8 mouse cellular contexts compared by ENCODE assay signal in the genomic region with DNA sequence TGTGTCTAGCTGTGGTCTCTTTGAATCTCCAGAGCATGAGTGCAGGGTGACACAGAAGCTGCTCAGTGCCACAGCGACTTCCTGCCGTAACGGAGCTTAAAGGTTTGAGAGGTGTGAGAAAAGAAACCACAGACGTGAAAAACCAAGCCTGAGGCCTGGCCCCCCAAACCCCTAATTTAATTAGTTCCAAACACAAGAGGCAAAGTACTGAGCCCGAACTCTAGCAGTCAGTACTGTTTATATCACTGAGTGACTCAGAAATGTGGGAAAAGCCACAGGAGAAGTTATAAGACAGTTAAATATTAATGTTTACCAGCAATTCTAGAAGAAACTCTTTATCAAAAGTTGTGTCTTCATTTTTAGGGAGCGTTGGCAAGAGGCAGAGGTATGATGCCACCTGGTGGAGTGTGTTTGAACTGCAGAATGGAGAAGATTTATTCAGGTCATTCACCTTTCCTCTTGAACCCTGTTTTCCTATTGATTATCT. TPM values are rescaled to one million over a fixed set of nuclear protein-coding genes. Genes with fewer than 3 reads are reported as not detected.
DNase-seq lines count a peak whose midpoint lies in the region; ATAC-seq and TF ChIP-seq lines count a peak whose summit lies in the region.

No protein-coding gene starts in this region.

- H3K9me3 ChIP-seq in kidney, embryonic 16.5 days (ENCODE audit: low read length), result no peaks in the 10 kb centered on the region
- H3K9me3 ChIP-seq in CH12.LX (replicated peaks; ENCODE audit: low read length), result no peaks in the 10 kb centered on the region
- H3K9me3 ChIP-seq in embryonic facial prominence, embryonic 11.5 days (replicated peaks; ENCODE audit: control insufficient read depth, low read length), result no peaks in the 10 kb centered on the region

- no peak overlapping the region for H3K9ac ChIP-seq in kidney, embryonic 16.5 days (replicated peaks; ENCODE audit: low read length)
- no peak overlapping the region for H3K9ac ChIP-seq in CH12.LX (ENCODE audit: insufficient read depth, low read depth)
- no peak overlapping the region for H3K9ac ChIP-seq in embryonic facial prominence, embryonic 11.5 days (replicated peaks; ENCODE audit: low read length)

- peaks cover 10% of the 10 kb centered on the region for H3K36me3 ChIP-seq in kidney, adult 2 months (ENCODE audit: control insufficient read depth, insufficient read depth, low read length)
- H3K36me3 ChIP-seq in kidney, embryonic 16.5 days (ENCODE audit: insufficient read depth, low read length), result peaks cover 69% of the 10 kb centered on the region
- peaks cover 58 to 94% of the 10 kb centered on the region in 2 experiments for H3K36me3 ChIP-seq in CH12.LX (replicated peaks in 1 of 2; ENCODE audit: control insufficient read depth in 1 of 2, insufficient read depth in 1 of 2, low read length in 1 of 2)
- H3K36me3 ChIP-seq in embryonic facial prominence, embryonic 11.5 days (replicated peaks; ENCODE audit: control insufficient read depth, insufficient read depth, low read depth, low read length), result no peaks in the 10 kb centered on the region; the same call in 1 of the 2 replicates

- in situ Hi-C loops in CH12.LX (cut with MboI; ENCODE audit: low pct_ligation_motif_present, low pct_unique_long_range_greater_than_20kb, low sequenced_read_pairs), result no loop called here

- no peak for TF ChIP-seq EP300 in CH12.LX (IDR thresholded peaks at IDR 0.05; ENCODE audit: low read length)

- no peak overlapping the region for H3K27ac ChIP-seq in kidney, adult 2 months (ENCODE audit: insufficient read depth, low read depth, low read length)
- H3K27ac ChIP-seq in kidney, embryonic 16.5 days (ENCODE audit: low read length), result no peak overlapping the region
- no peak overlapping the region for H3K27ac ChIP-seq in CH12.LX (ENCODE audit: insufficient read depth, low read depth)
- H3K27ac ChIP-seq in embryonic facial prominence, embryonic 11.5 days (replicated peaks; ENCODE audit: low read depth, low read length), result no peak overlapping the region

- H3K4me3 ChIP-seq in kidney, adult 2 months (ENCODE audit: insufficient read depth, low read depth, low read length), result no peak overlapping the region
- H3K4me3 ChIP-seq in kidney, embryonic 16.5 days (ENCODE audit: low read length), result no peak overlapping the region
- no peak overlapping the region for H3K4me3 ChIP-seq in CH12.LX (replicated peaks in 1 of 3; ENCODE audit: low read depth in 2 of 3, low read length in 2 of 3, poor library complexity in 1 of 3)
- no peak overlapping the region for H3K4me3 ChIP-seq in embryonic facial prominence, embryonic 11.5 days (ENCODE audit: low read depth, low read length)

- TF ChIP-seq CTCF in kidney, adult 2 months (conservative IDR thresholded peaks at IDR 0.05; ENCODE audit: insufficient read depth, insufficient read length, low read depth, low read length), result peak; percentile 53
- TF ChIP-seq CTCF in CH12.LX (conservative IDR thresholded peaks at IDR 0.05 in 1 of 2, IDR thresholded peaks at IDR 0.05 in 1 of 2; ENCODE audit: low read depth in 2 of 2, low read length in 2 of 2), result peak; percentile 71 to 83

- no peaks in the 10 kb centered on the region for H3K27me3 ChIP-seq in kidney, adult 2 months (replicated peaks; ENCODE audit: control insufficient read depth, insufficient read depth, low read length)
- no peaks in the 10 kb centered on the region for H3K27me3 ChIP-seq in kidney, embryonic 16.5 days (ENCODE audit: insufficient read depth, low read length)
- H3K27me3 ChIP-seq in CH12.LX (replicated peaks), result no peaks in the 10 kb centered on the region
- H3K27me3 ChIP-seq in embryonic facial prominence, embryonic 11.5 days (ENCODE audit: control insufficient read depth, insufficient read depth, low read length), result no peaks in the 10 kb centered on the region

- 69% methylated on average over 6 of the region's 6 CpGs for WGBS in kidney, adult 2 months
- WGBS in kidney, embryonic 16.5 days, result 83% methylated on average over 6 of the region's 6 CpGs
- 76% methylated on average over 6 of the region's 6 CpGs for WGBS in embryonic facial prominence, embryonic 11.5 days

- no peaks in the 10 kb centered on the region for H3K4me1 ChIP-seq in kidney, adult 2 months (ENCODE audit: control insufficient read depth, insufficient read depth, low read length)
- H3K4me1 ChIP-seq in kidney, embryonic 16.5 days (ENCODE audit: insufficient read depth, low read length), result no peaks in the 10 kb centered on the region
- no peaks in the 10 kb centered on the region for H3K4me1 ChIP-seq in CH12.LX (ENCODE audit: control insufficient read depth in 1 of 2, insufficient read depth in 2 of 2)
- H3K4me1 ChIP-seq in embryonic facial prominence, embryonic 11.5 days (ENCODE audit: control insufficient read depth, insufficient read depth, low read length), result no peaks in the 10 kb centered on the region

- dilution Hi-C loops in CH12.LX (cut with MboI; ENCODE audit: extremely low pct_ligation_motif_present, extremely low pct_unique_long_range_greater_than_20kb, low sequenced_read_pairs), result no loop called here

- DNase-seq in kidney, adult 2 months, result peak; percentile 37
- peak; percentile 38 for DNase-seq in CH12.LX (ENCODE audit: extremely low read depth)
- DNase-seq in embryonic facial prominence, embryonic 11.5 days (ENCODE audit: low spot score), result peak; percentile 55
- DNase-seq in layer of hippocampus, postnatal 25 days (ENCODE audit: extremely low spot score in 1 of 2, low spot score in 1 of 2), result peak; percentile 23 to 70
- DNase-seq in retina, postnatal 7 days (ENCODE audit: low read depth, low spot score), result peak; percentile 32
- DNase-seq in urinary bladder, postnatal 36 days (ENCODE audit: low spot score in 2 of 2), result no peak

- TF ChIP-seq RAD21 in CH12.LX (IDR thresholded peaks at IDR 0.05; ENCODE audit: low read depth, low read length), result peak; percentile 47

- no peak overlapping the region for H3K4me2 ChIP-seq in kidney, embryonic 16.5 days (replicated peaks; ENCODE audit: low read depth, low read length)
- H3K4me2 ChIP-seq in CH12.LX (ENCODE audit: insufficient read depth, low read depth, poor library complexity, severe bottlenecking), result no peak overlapping the region
- H3K4me2 ChIP-seq in embryonic facial prominence, embryonic 11.5 days (ENCODE audit: low read depth, low read length), result no peak overlapping the region

- TF ChIP-seq POLR2A in kidney, adult 2 months (IDR thresholded peaks at IDR 0.05; ENCODE audit: low read depth, low read length), result no peak
- TF ChIP-seq POLR2A in CH12.LX (IDR thresholded peaks at IDR 0.05; ENCODE audit: low read depth, low read length), result no peak

- no peaks in the 10 kb centered on the region for H3K79me2 ChIP-seq in CH12.LX (replicated peaks; ENCODE audit: control insufficient read depth, extremely low read depth, insufficient read depth, poor library complexity, severe bottlenecking)

- ATAC-seq in kidney, embryonic 16.5 days (ENCODE audit: low FRiP score, low TSS enrichment), result no peak
- peak; percentile 95 for ATAC-seq in activated CD4-positive, CD25-positive, alpha-beta regulatory T cell, adult 4 months
- no peak for ATAC-seq in embryonic facial prominence, embryonic 11.5 days (replicated peaks; ENCODE audit: insufficient number of reproducible peaks, low FRiP score, low TSS enrichment, low read depth)

TF ChIP-seq in CH12.LX, 34 proteins besides CTCF, POLR2A, EP300 and RAD21:
- TF ChIP-seq MAX (IDR thresholded peaks at IDR 0.05; ENCODE audit: low read length), result no peak
- no peak for TF ChIP-seq PAX5 (IDR thresholded peaks at IDR 0.05; ENCODE audit: low read length)
- peak; percentile 58 for TF ChIP-seq SMC3 (IDR thresholded peaks at IDR 0.05; ENCODE audit: low read depth, low read length)
- no peak for TF ChIP-seq UBTF (IDR thresholded peaks at IDR 0.05; ENCODE audit: low read depth, low read length)

RNA-seq across cellular contexts. Expression of a gene that starts 41.5 kb away (rescaled TPM):
- polyA plus RNA-seq in kidney, adult 2 months (2012; rRNA removed), result 17.7 TPM in 2 replicates
- 36.5 and 40.7 TPM in 2 replicates for polyA plus RNA-seq in kidney, embryonic 16.5 days (2015; fragmentation: Nextera tagmentation; extraction: Ambion mirVana)
- total RNA-seq in CH12.LX (2012; rRNA removed) (37.1 and 45.2 TPM in 2 replicates), CH12.LX (2014; rRNA removed) (44.0 and 45.3 TPM in 2 replicates)
- 51.6 and 64.1 TPM in 2 replicates for polyA plus RNA-seq in CH12.LX (2012; ENCODE audit: insufficient read length, low read depth)
- polyA plus RNA-seq in activated CD4-positive, CD25-positive, alpha-beta regulatory T cell, adult 4 months (2017; shearing (Covaris generic)), result 10 to 100 TPM; 37.1 to 43.7 TPM
- polyA plus RNA-seq in embryonic facial prominence, embryonic 11.5 days (2014; fragmentation: Nextera tagmentation; extraction: Ambion mirVana), result 62.2 and 69.1 TPM in 2 replicates
- total RNA-seq in layer of hippocampus, postnatal 25 days (2021), result 10 to 100 TPM; 27.5 to 29.8 TPM

RNA-seq across cellular contexts. Expression of a gene that starts 55.9 kb away (rescaled TPM):
- polyA plus RNA-seq in kidney, adult 2 months (2012; rRNA removed), result 1.3 and 1.9 TPM in 2 replicates
- polyA plus RNA-seq in kidney, embryonic 16.5 days (2015; fragmentation: Nextera tagmentation; extraction: Ambion mirVana), result 3.6 and 5.1 TPM in 2 replicates
- total RNA-seq in CH12.LX (2012; rRNA removed), result 4.6 and 5.4 TPM in 2 replicates
- 9.9 and 11.0 TPM in 2 replicates for total RNA-seq in CH12.LX (2014; rRNA removed)
- 11.2 and 12.3 TPM in 2 replicates for polyA plus RNA-seq in CH12.LX (2012; ENCODE audit: insufficient read length, low read depth)
- 1 to 10 TPM; 1.9 to 2.2 TPM for polyA plus RNA-seq in activated CD4-positive, CD25-positive, alpha-beta regulatory T cell, adult 4 months (2017; shearing (Covaris generic))
- 3.8 and 5.5 TPM in 2 replicates for polyA plus RNA-seq in embryonic facial prominence, embryonic 11.5 days (2014; fragmentation: Nextera tagmentation; extraction: Ambion mirVana)
- 10 to 100 TPM; 22.2 to 23.6 TPM for total RNA-seq in layer of hippocampus, postnatal 25 days (2021)

Comparison
In these comparisons a context has a peak if more than half of its experiments do, and no peak if none do; other contexts are left out.
1. DNase-seq: peak in kidney, adult 2 months (single experiment), CH12.LX (single experiment), embryonic facial prominence, embryonic 11.5 days (single experiment), layer of hippocampus, postnatal 25 days (2 of 2) and retina, postnatal 7 days (single experiment); none in urinary bladder, postnatal 36 days (0 of 2).